Comparison of ENCODE assay signal across 10 mouse cellular contexts in genomic region chr17:27341952-27342890, GRCm38 (mm10).
A peak's percentile ranks its signal among the peaks of the same experiment; 100 is the strongest.
DNase-seq lines count a peak whose midpoint lies in the region; ATAC-seq and TF ChIP-seq lines count a peak whose summit lies in the region.
"Had no signal": no experiment of that assay in that cellular context is flagged by ENCODE, and none has a peak within 500 bp of the region (broad histone marks: within the 10 kb centered on the region; RNA-seq: fewer than 3 reads in every experiment).

No protein-coding gene starts in this region.

- no peak for DNase-seq in lung, adult 18-20 months
- peak; percentile 45 for DNase-seq in thymus, postnatal 25 days
- DNase-seq in kidney, adult 9 months: no peak
- no peak for DNase-seq in layer of hippocampus, adult 2 months (ENCODE audit: low spot score in 2 of 2)
- DNase-seq: cerebellum, postnatal 14 days; gastrocnemius, postnatal 25 days; layer of hippocampus, adult 9-11 months had no signal

- no peak overlapping the region; the same call in 1 of the 2 replicates for H3K27ac ChIP-seq in lung, embryonic 16.5 days (ENCODE audit: low read length)
- H3K27ac ChIP-seq in liver, embryonic 16.5 days (ENCODE audit: low read length): no peak overlapping the region
- no peak overlapping the region for H3K27ac ChIP-seq in layer of hippocampus, adult 2 months

- no peak for TF ChIP-seq CTCF in layer of hippocampus, adult 2 months (conservative IDR thresholded peaks at IDR 0.05)

- no peak overlapping the region for H3K4me2 ChIP-seq in lung, embryonic 16.5 days (ENCODE audit: low read depth, low read length)
- H3K4me2 ChIP-seq in liver, embryonic 16.5 days (ENCODE audit: low read depth, low read length): peak overlapping the region; percentile 34

- H3K4me1 ChIP-seq in lung, embryonic 16.5 days (replicated peaks; ENCODE audit: control insufficient read depth, insufficient read depth, low read length): no peaks in the 10 kb centered on the region; the same call in 1 of the 2 replicates
- no peaks in the 10 kb centered on the region for H3K4me1 ChIP-seq in liver, embryonic 16.5 days (ENCODE audit: control insufficient read depth, low read depth, low read length)

- H3K36me3 ChIP-seq in lung, embryonic 16.5 days (ENCODE audit: control insufficient read depth, insufficient read depth, low read length): no peaks in the 10 kb centered on the region
- H3K36me3 ChIP-seq in liver, embryonic 16.5 days (ENCODE audit: control insufficient read depth, insufficient read depth): no peaks in the 10 kb centered on the region

- WGBS in lung, embryonic 16.5 days: 44% methylated on average over 11 of the region's 14 CpGs
- 10% methylated on average over 12 of the region's 14 CpGs for WGBS in liver, embryonic 16.5 days (ENCODE audit: insufficient replicate concordance)

- H3K27me3 ChIP-seq in lung, embryonic 16.5 days (ENCODE audit: control insufficient read depth, insufficient read depth, low read depth, low read length): no peaks in the 10 kb centered on the region
- no peaks in the 10 kb centered on the region for H3K27me3 ChIP-seq in liver, embryonic 16.5 days (ENCODE audit: control insufficient read depth, insufficient read depth, low read depth, low read length)

- H3K9me3 ChIP-seq in lung, embryonic 16.5 days (ENCODE audit: control insufficient read depth, low read length): no peaks in the 10 kb centered on the region
- no peaks in the 10 kb centered on the region for H3K9me3 ChIP-seq in liver, embryonic 16.5 days (replicated peaks; ENCODE audit: control insufficient read depth, low read length)

- no peak overlapping the region for H3K4me3 ChIP-seq in lung, embryonic 16.5 days (ENCODE audit: low read length)
- 0 out of 2 replicates have a peak overlapping the region, but pooled peaks have one; percentile 1 for H3K4me3 ChIP-seq in liver, embryonic 16.5 days (ENCODE audit: low read depth, low read length)
- H3K4me3 ChIP-seq in layer of hippocampus, adult 2 months: no peak overlapping the region

- peak; percentile 38; the same call in 1 of the 2 replicates for ATAC-seq in lung, embryonic 16.5 days (ENCODE audit: low read depth)
- ATAC-seq in common myeloid progenitor, adult 5-6 weeks (replicated peaks; ENCODE audit: low read depth, poor library complexity, severe bottlenecking): peak; percentile 86
- 0 out of 2 replicates have a peak, but pooled peaks have one; percentile 16 for ATAC-seq in liver, embryonic 16.5 days (ENCODE audit: low read depth)

- no peak overlapping the region for H3K9ac ChIP-seq in lung, embryonic 16.5 days (ENCODE audit: low read length)
- H3K9ac ChIP-seq in liver, embryonic 16.5 days (ENCODE audit: low read depth, low read length): no peak overlapping the region

Comparison
In these comparisons a context has a peak if more than half of its experiments do, and no peak if none do; other contexts are left out.
1. ATAC-seq: peak in every context shown above with its lines; median percentile 86 in common myeloid progenitor, adult 5-6 weeks; 38 in lung, embryonic 16.5 days; 16 in liver, embryonic 16.5 days.